Mouse (Mus musculus) layer of hippocampus, postnatal 14 days (tissue): ENCODE data around the gene Gm27179. TPM values are rescaled to one million over a fixed set of nuclear protein-coding genes. Genes with fewer than 3 reads are reported as not detected.
"Not testable (repeated sequence)": the region's sequence is repeated elsewhere in the genome, so short reads cannot be mapped to it uniquely, and the experiment has no call there.

ENCODE experiments used
- DNase-seq, 2 experiments: peaks; one replicate each; pipeline ENCODE4 v3.0.0; 2021 to 2022; ENCODE audit warnings: low spot score in 2 of 2, mixed read lengths in 1 of 2
- total RNA-seq, 2 experiments: library from RNA; stranded (reverse); gene quantifications; 2 replicates each; pipeline ENCODE4 v1.2.3; 2021

Gm27179 gene
- total RNA-seq, 2 experiments from 2014 or later = not detected

DNA sequence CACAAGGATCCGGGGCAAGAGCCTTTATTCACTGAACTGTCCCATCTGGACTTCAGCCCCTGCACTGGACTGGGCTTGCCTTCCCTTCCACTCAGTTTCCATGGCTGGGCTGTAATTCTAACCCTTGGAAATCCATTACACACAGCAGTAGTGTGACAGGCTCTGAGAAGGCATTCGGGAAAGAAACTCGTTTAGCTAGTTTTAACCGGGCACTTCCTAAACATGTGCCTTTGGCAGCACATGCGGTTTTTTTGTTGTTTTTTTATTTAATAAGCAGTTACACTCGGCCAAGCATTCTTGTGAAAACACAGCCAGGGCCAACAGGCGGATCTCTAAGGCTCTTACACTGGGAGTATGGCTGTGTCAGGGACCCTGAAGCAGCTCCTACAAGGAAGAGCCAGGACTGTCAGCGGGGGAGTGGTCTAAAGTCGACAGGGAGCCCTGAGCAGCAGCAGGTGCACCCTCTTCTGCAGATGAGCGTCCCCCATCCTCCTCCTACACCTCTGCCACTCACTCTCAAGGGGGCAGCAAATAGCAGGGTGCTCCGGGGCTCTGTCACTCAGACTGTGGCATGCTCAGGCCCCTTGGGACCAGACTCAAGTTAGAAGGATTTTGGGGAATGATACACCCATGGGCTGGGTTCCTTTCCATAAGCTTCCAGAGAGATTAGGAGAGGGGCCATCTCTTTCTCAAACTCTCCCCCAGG, 38.3 kb downstream of the Gm27179 start:
- not testable (repeated sequence) for DNase-seq

DNA sequence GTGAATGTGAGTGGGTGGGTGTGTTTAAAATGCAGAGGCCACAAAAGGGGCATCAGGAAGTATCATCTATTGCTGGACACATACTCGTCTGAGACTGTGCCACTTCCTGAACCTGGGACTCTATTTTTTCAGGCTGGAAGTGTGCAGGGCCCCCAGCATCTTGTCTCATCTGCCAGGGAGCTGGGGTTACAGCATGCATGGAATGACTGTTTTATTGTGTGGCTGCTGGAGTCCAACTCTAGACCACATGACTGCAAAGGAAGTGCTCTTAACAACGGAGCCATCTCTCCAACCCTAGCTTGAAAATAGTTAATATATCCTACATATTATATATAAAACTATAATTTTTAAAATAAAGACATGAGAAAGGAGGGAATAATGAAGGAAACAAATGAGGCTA, 39.0 kb downstream of the Gm27179 start:
- DNase-seq = not testable (repeated sequence)

DNA sequence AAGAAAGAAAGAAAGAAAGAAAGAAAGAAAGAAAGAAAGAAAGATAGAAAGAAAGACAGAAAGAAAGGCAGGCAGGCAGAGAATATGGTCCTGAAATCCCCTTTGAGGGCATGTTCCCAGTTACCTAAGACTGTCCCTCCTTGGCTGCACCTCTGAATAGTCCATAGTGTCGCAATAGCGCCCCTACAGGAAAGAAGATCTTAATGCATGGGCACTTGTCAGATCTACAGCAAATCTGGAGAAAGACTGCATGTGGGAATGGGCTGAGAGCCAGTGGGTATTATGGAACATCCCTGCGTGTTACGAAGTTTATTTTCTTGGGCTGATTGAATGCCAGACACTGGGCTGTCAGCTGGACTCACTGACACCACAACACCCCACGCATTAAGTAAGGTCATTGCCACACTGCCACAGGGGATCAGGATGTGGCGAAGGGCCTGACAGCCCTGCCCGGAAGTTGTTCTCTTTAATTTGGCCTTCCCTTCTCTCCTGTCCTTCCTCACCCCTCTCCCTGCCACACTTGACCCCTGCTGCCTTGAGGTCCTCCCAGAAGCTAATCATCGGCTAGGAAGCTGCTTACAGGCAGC, 42.1 kb downstream of the Gm27179 start:
- DNase-seq = not testable (repeated sequence)

DNA sequence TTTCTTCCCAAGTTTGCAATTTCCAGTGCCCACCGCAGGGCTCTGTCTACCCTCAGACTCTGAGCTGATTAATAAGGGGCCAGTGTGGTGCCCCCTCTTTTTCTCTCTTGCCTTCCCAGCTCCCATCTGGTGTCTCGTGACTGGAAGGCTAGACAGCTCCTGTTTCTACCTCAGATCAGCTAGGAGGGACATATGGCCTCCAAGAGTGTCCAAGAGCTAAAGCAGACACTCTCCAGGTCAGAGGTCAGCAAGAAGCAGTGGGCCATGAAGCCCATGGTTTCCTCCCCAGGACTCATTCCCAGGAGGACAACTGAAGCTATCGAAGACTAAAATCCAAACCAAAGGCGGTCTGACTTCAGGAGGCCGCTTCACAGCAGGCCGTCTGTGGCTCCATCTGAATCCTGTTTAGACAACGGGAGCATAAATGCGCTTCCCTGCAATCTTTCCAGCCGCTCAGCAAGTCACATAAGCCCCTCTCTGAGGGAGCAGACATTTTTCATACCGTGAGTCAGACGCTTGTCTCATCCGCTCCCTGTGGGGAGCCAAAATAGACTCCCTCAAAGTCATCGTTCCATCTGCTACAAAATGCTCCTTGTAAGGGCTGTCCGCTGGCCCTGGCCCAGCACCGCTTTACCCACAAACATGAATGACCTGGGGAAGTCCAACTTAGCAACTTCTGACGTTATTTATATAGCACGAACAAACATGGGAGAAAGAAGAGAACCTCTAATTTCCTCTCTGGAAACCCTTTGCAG, 44.6 kb downstream of the Gm27179 start:
- not testable (repeated sequence) for DNase-seq

DNA sequence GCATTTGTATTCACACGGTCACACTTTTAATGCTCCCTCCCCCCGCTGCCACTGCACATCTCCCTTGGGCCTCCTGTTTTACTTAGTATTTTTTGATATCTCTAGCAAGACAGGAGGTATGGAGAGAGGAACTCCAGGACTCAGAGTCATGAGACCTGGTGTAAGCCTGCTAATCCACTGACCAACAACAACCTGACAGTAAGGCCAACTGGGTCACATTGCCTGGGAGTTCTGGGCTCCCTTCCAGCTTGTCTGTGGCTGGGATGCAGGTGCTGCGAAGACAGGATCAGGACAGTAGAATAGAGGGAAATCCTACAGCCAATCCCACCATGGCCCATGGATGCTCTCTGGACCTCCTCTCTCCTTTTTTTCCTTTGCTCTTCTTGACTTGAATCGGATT, 47.9 kb downstream of the Gm27179 start:
- DNase-seq = not testable (repeated sequence)

Other genes starting within 250 kb of the Gm27179 start
- under 1 TPM in 1 of 2 experiments, not detected in 1; 0.07 TPM for gene Synb, start 218.2 kb downstream of the Gm27179 start, total RNA-seq
- 1 to 10 TPM; 6.4 to 6.9 TPM for gene Gm16867, start 9.2 kb downstream of the Gm27179 start, total RNA-seq
- gene Entpd4b, start 42.9 kb upstream of the Gm27179 start, total RNA-seq = 10 to 100 TPM; 30.5 to 33.4 TPM